Mouse (Mus musculus) spleen, adult 12 weeks (tissue): ENCODE results near the gene Gm20671.
A peak's percentile ranks its signal among the peaks of the same experiment; 100 is the strongest.
"Not testable (repeated sequence)": the region's sequence is repeated elsewhere in the genome, so short reads cannot be mapped to it uniquely, and the experiment has no call there.

ENCODE experiments used
- DNase-seq: peaks from one replicate; pipeline ENCODE4 v3.0.0; 2022; ENCODE audit warnings: low spot score

Gene Gm20671

GRCm38 (mm10) chr5:32827009-32827408, at the start of gene Gm20671:
Gene Gm20671, minus strand, starts transcription at chr5:32827109.
- DNase-seq: no peak

- DNase-seq: no peak
Observed at GRCm38 (mm10) chr5:32872346-32872745, 45.4 kb upstream of the Gm20671 start.

GRCm38 (mm10) chr5:32869389-32870024, 42.6 kb upstream of the Gm20671 start:
- DNase-seq: no peak

- DNase-seq: peak; percentile 92
Observed at GRCm38 (mm10) chr5:32863253-32864228, 36.6 kb upstream of the Gm20671 start, which contains the start of gene Depdc5. Gene Depdc5, plus strand, starts transcription at chr5:32863701.

GRCm38 (mm10) chr5:32862469-32863132, 35.7 kb upstream of the Gm20671 start:
- no peak for DNase-seq

- DNase-seq: no peak
Observed at GRCm38 (mm10) chr5:32861082-32861481, 34.2 kb upstream of the Gm20671 start.

GRCm38 (mm10) chr5:32857781-32858220, 30.9 kb upstream of the Gm20671 start:
- no peak for DNase-seq

GRCm38 (mm10) chr5:32855274-32855673, 28.4 kb upstream of the Gm20671 start:
- not testable (repeated sequence) for DNase-seq

- no peak for DNase-seq
Observed at GRCm38 (mm10) chr5:32854818-32855217, 27.9 kb upstream of the Gm20671 start.

GRCm38 (mm10) chr5:32853731-32854507, 27.0 kb upstream of the Gm20671 start, which contains the start of gene Prr14l:
Gene Prr14l, minus strand, starts transcription at chr5:32854256.
- peak; percentile 97 for DNase-seq

- no peak for DNase-seq
Observed at GRCm38 (mm10) chr5:32852026-32852425, 25.1 kb upstream of the Gm20671 start.

- not testable (repeated sequence) for DNase-seq
Observed at GRCm38 (mm10) chr5:32849580-32849979, 22.7 kb upstream of the Gm20671 start.

- no peak for DNase-seq
Observed at GRCm38 (mm10) chr5:32849178-32849577, 22.3 kb upstream of the Gm20671 start.

GRCm38 (mm10) chr5:32840029-32840428, 13.1 kb upstream of the Gm20671 start:
- DNase-seq: no peak

GRCm38 (mm10) chr5:32836976-32837375, 10.1 kb upstream of the Gm20671 start:
- DNase-seq: no peak

GRCm38 (mm10) chr5:32834497-32834896, 7.6 kb upstream of the Gm20671 start:
- DNase-seq: no peak

GRCm38 (mm10) chr5:32830054-32830453, 3.1 kb upstream of the Gm20671 start:
- no peak for DNase-seq

GRCm38 (mm10) chr5:32828766-32829165, 1.9 kb upstream of the Gm20671 start:
- not testable (repeated sequence) for DNase-seq

GRCm38 (mm10) chr5:32820471-32820870, 6.4 kb downstream of the Gm20671 start:
- no peak for DNase-seq

- no peak for DNase-seq
Observed at GRCm38 (mm10) chr5:32815396-32815795, 11.5 kb downstream of the Gm20671 start.

- not testable (repeated sequence) for DNase-seq
Observed at GRCm38 (mm10) chr5:32786454-32786853, 40.5 kb downstream of the Gm20671 start.
